Mouse (Mus musculus): ENCODE results near the gene Cfap221. TPM values are rescaled to one million over a fixed set of nuclear protein-coding genes. Genes with fewer than 3 reads are reported as not detected.

Cfap221 gene
- polyA plus RNA-seq (2012): not detected in 2 replicates

DNA sequence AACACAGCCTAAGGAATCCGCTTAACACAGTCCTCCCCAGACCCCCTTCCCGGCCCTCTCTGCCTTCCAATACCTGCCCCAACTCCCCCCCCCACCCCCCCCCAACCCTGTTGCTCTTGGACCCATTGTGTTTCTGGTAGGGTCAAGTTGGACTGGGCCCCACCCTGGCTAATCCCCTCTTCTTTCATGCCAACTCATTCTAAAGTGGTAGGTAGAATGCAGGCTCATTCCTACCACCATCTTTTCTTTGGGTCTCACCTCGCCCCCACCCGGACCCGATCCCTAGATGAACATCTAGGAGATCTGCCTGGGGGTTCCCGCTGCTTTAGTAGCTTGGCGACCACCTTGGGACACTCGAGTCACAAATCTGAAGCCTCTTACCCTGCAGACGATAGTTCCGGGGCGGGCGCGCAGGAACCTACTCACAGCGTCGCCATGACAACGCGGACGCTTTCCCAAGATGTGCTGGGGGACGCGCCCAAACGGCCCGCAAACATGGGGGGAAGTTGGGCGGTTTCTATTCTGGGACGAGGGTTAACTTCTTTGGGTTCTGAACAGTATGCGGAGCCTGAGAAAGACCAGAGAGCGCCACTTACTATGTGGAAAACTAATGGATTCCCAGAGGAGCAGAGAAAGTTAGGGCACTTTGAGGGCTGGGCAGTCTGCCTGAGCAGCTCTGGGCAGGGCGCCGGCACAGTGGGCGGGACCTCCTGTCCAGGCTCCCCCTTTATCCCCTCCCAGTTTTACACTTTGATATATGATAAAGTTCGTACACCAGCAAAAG, at the start of gene Cfap221:
Gene Cfap221 (minus strand): TSS at position 437 of the 784 bp plus-strand sequence.

DNA sequence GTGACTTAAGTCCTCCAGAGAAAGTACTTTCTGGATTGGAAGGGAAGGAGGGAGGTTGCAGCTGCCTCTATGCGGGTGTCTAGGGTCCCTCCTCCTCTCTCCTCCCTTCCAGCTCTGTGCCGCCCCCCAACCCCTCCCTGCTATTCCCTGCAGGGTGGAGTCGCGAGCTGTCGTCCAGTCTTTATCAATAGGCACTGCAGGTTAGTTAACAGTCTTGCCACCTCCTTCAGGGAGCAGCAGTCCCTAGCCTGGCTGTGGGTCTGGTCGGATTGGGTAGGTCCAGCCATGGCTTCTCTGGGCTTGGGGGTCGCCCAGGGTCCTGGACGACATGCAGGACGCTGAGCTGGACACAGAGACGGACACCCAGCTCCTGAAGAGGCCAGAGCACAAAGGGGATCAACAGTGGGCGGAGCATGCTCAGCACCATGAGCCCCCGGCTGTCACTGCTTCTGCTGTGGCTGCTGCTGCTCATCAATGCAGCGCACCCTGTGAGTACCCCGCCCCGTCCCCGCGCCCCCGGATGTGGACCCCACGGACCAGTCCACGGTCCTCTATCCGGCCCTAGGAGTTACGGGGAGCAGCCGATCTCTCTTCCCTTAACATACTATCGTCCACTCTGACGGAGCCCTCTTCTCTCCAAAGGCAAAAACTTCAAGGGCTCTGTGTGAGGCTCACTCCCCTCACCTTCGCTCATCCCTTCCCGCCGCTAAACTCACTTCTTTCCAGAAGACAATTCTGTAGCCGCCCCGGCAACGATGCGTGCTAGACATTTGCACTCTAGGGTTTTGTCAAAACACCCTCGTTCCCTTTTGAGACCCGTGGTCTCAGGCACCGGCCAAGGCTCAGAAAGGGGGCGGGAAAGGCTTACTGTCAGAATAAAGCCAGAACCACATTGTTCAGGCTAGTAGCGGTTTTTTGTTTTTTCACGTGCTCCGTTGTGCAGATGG, 10.1 kb upstream of the Cfap221 start, which contains the start of gene Sctr:
Gene Sctr (plus strand): TSS at position 51 of the 947 bp plus-strand sequence.

DNA sequence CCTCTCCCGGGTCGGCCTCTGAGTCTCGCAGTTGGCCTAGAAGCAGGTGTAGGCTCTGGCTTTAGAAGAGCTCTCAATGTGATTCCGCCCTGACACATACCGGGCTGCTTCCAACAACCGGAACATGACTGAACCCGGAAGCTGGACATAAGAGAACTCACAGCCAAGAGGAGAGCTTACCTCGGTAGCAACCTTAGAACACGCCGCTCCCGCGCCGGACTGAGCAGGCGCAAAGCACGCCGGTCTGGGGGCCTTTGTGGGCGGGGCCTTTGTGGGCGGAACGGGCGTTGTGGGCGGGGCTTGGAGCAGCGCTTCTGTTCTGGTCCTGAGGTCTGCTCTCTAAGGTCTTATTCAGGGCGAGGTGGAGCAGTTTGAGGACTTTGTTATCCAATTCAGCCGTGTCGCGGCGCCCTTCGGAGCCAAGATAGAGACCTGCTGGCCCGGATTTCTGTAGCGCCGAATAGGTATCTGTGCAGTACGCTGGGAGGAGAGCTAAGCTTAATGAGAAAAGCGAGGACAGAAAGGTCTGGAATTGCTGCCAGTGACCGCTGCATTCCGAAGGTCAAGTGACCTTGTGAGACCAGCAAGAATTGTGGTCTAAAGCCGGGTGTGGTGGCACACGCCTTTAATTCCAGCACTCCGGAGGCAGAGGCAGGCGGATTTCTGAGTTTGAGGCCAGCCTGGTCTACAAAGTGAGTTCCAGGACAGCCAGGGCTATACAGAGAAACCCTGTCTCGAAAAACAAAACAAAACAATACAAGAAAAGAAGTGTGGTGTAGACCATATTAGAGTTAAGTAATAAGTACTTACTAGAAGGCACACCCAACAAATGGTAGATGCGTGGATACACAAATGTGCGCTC, 83.8 kb downstream of the Cfap221 start, which contains the start of gene Tmem177:
Gene Tmem177 (minus strand): TSS at position 256 of the 862 bp plus-strand sequence.

Other genes starting within 250 kb of the Cfap221 start
- 4.6 and 5.3 TPM in 2 replicates for gene Ptpn4, start 159.6 kb downstream of the Cfap221 start, polyA plus RNA-seq (2012)
- gene Tmem177, start 84.0 kb downstream of the Cfap221 start, polyA plus RNA-seq (2012): 0.11 and 0.27 TPM in 2 replicates
- not detected in 2 replicates for gene Sctr, start 9.7 kb upstream of the Cfap221 start, polyA plus RNA-seq (2012)
- gene Tmem37, start 76.8 kb upstream of the Cfap221 start, polyA plus RNA-seq (2012): 0.19 and 0.40 TPM in 2 replicates
- gene Dbi, start 123.8 kb upstream of the Cfap221 start, polyA plus RNA-seq (2012): 6.4 and 16.1 TPM in 2 replicates
- 3.6 and 4.2 TPM in 2 replicates for gene 3110009E18Rik, start 124.0 kb upstream of the Cfap221 start, polyA plus RNA-seq (2012)